Mouse (Mus musculus): ENCODE data around the gene Slc25a51. TPM values are rescaled to one million over a fixed set of nuclear protein-coding genes. Genes with fewer than 3 reads are reported as not detected.

Slc25a51 gene
- polyA plus RNA-seq, 1 experiment from 2014 or later, result 80.1 TPM

DNA sequence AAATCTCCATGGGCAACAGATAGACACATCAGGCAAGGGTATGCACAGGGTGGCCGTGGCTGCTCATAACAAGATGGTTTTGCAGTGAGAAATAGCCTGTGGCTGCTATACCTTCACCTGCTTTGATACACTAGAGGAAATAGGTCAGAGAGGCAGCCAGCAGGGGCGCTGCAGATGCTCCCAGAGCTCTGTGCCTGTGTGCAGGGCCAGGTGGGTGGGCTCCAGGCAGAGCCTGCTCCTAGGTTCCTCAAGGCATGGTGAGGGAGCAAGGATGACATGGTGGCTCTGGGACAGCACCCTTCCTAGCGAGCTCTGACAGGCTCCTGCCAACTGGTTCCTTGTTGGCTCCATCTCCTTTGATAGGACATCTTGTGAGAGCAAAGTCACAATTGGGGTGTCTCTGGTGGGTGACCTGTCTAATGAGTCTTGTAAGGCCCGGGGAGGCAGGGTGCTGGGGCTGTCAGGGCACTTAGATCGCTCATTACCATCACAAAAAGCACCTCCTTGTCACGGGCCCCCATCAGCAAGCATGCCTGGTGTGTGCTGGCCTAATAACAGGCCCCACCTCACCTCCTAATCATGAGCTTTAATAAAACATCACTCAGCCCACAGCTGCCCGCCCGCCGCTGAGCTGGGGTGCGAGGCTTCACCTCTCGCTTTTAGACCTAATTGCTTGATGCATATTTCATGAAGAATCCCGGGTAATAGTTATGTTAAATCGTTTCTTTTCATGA, 18.3 kb upstream of the Slc25a51 start:
- WGBS, result 49% methylated on average over 13 of the region's 13 CpGs

DNA sequence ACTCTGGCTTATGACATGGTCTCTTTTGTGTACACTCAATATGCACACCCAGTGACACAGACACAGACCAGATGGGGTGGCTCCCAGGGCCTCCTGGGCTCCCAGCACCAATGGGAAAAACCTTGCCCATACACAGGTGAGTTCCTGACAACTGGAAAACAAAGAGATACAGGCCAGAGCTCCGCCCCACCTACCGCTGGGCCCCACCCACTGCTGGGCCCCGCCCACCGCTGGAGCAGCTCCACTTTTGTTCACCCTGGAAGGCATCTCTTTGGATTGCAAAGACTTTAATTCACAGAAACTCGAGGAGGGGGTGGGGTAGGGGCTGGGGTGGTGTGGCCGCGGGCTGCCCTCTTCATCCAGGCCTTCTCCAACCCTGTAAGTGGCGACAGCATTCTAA, 14.8 kb upstream of the Slc25a51 start:
- ATAC-seq (ENCODE audit: insufficient number of reproducible peaks, insufficient read depth, low FRiP score, low TSS enrichment, low read depth), result no peak
- peaks cover 32% of the 10 kb centered on the region for H3K4me1 ChIP-seq (replicated peaks)
- H3K36me3 ChIP-seq, result peaks cover 8% of the 10 kb centered on the region; the same call in 1 of the 2 replicates
- no peak overlapping the region for H3K27ac ChIP-seq
- H3K9ac ChIP-seq (replicated peaks), result no peak overlapping the region; the same call in 1 of the 2 replicates
- no peak overlapping the region for H3K4me2 ChIP-seq
- no peak overlapping the region for H3K4me3 ChIP-seq (replicated peaks)
- H3K27me3 ChIP-seq, result 0 out of 2 replicates have a peak, but pooled peaks cover 4% of the 10 kb centered on the region
- no peaks in the 10 kb centered on the region for H3K9me3 ChIP-seq
- 34% methylated on average over 8 of the region's 8 CpGs for WGBS

More for the DNA sequence above, 18.3 kb upstream of the Slc25a51 start:
- no peak overlapping the region for H3K27ac ChIP-seq
- peaks cover 7% of the 10 kb centered on the region; the same call in 1 of the 2 replicates for H3K36me3 ChIP-seq
- peaks cover 4% of the 10 kb centered on the region; the same call in 1 of the 2 replicates for H3K27me3 ChIP-seq
- H3K4me3 ChIP-seq (replicated peaks), result no peak overlapping the region
- H3K4me1 ChIP-seq (replicated peaks), result peaks cover 20% of the 10 kb centered on the region
- peak; percentile 32; the same call in 1 of the 2 replicates for ATAC-seq (ENCODE audit: insufficient number of reproducible peaks, insufficient read depth, low FRiP score, low TSS enrichment, low read depth)
- no peak overlapping the region for H3K4me2 ChIP-seq
- H3K9me3 ChIP-seq, result no peaks in the 10 kb centered on the region
- H3K9ac ChIP-seq (replicated peaks), result no peak overlapping the region

DNA sequence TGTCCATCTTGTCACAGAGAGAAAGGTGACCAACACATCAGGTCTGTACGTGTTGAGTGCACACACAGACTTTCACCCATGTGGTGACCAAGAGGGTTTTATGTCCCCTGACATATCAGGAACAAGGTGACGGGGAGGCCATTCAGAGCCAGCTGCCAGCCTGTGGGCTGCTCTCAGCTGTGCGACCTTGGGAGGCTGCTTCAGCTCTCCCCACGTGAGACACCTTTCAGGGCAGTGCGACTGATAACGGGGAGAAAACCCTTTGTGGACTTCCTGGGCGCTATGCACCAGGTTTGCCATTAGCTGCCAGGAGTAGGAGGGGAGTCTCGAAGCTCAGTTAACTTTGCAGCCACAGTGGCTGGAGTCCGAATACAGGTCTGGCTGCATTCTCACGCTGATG, 14.1 kb upstream of the Slc25a51 start:
- WGBS, result 83% methylated on average over 10 of the region's 10 CpGs
- Histone ChIP-seq H3K27me3 (no peaks in the 10 kb centered on the region), H3K9me3 (no peaks in the 10 kb centered on the region), H3K4me3 (replicated peaks) (no peak overlapping the region), H3K4me2 (no peak overlapping the region), H3K36me3 (peaks cover 8% of the 10 kb centered on the region; the same call in 1 of the 2 replicates), H3K9ac (replicated peaks) (no peak overlapping the region), H3K27ac (no peak overlapping the region), H3K4me1 (replicated peaks) (peaks cover 34% of the 10 kb centered on the region)
- ATAC-seq (ENCODE audit: insufficient number of reproducible peaks, insufficient read depth, low FRiP score, low TSS enrichment, low read depth), result no peak

DNA sequence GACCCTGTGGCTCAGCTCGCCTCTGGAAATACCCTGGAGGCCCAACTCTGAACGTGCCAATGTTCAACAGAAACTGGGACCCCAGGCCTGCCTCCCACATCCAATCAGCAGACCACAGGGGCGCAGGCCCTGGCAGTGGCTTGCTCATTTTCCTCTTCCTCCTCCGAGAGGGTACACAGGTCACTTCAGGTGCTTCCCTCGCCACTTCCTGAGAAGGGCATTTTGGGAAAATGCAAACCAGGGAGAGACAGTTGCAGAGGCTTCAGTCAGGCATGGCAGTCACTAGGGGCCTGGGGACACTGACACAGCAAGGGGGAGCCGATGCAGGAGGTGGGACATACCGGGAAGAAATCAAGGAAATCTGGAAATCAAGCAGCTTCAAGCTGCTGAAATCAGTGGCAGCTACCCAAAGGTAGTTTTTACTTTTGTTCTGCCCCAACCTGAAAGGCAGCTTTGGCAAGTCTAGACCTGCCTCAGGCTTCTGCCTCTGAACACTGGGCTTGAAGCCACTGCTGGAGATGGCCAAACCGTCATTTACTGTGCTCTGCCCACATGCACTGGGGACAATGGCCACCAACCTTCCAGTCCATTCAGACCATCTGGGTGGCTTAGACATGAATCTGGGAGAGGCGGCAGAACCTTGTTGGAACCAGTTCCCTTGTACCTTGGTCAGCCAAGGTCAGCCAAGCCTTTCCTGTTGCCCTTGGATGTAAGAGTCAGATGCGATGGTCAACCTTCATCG, 13.1 kb upstream of the Slc25a51 start:
- Histone ChIP-seq H3K4me3 (replicated peaks) (no peak overlapping the region), H3K36me3 (peaks cover 8% of the 10 kb centered on the region; the same call in 1 of the 2 replicates), H3K27ac (peak overlapping the region; percentile 59; the same call in 1 of the 2 replicates), H3K4me2 (no peak overlapping the region), H3K4me1 (replicated peaks) (peaks cover 26% of the 10 kb centered on the region), H3K27me3 (no peaks in the 10 kb centered on the region), H3K9me3 (no peaks in the 10 kb centered on the region), H3K9ac (replicated peaks) (no peak overlapping the region; the same call in 1 of the 2 replicates)
- ATAC-seq (ENCODE audit: insufficient number of reproducible peaks, insufficient read depth, low FRiP score, low TSS enrichment, low read depth), result no peak
- WGBS, result 73% methylated on average over 11 of the region's 11 CpGs

DNA sequence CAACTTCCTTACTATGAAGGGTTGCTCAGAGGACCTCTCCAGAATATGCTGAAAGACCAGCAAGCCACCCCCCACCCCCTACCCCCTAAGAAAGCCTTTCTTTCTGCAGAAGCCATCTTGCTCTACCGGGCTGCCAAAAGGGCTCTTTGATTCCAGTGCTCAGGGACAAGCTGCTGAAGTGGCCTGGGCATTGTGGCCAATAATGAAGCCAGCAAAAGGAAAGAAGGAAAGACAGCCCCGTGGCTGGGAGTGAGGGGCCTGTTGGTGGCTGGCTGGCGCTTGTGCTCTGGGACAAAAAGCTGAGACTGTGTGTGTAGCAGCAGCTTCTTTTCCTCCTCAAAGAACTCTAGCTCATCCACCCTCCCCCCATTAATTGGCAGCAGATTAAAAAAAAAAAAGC, 12.2 kb upstream of the Slc25a51 start:
- H3K9ac ChIP-seq (replicated peaks), result no peak overlapping the region
- H3K4me3 ChIP-seq (replicated peaks), result no peak overlapping the region
- H3K9me3 ChIP-seq, result no peaks in the 10 kb centered on the region
- H3K27ac ChIP-seq, result no peak overlapping the region
- 57% methylated on average over 3 of the region's 3 CpGs for WGBS
- ATAC-seq (ENCODE audit: insufficient number of reproducible peaks, insufficient read depth, low FRiP score, low TSS enrichment, low read depth), result no peak
- H3K4me2 ChIP-seq, result no peak overlapping the region
- peaks cover 8% of the 10 kb centered on the region; the same call in 1 of the 2 replicates for H3K36me3 ChIP-seq
- H3K4me1 ChIP-seq (replicated peaks), result peaks cover 25% of the 10 kb centered on the region
- no peaks in the 10 kb centered on the region for H3K27me3 ChIP-seq

DNA sequence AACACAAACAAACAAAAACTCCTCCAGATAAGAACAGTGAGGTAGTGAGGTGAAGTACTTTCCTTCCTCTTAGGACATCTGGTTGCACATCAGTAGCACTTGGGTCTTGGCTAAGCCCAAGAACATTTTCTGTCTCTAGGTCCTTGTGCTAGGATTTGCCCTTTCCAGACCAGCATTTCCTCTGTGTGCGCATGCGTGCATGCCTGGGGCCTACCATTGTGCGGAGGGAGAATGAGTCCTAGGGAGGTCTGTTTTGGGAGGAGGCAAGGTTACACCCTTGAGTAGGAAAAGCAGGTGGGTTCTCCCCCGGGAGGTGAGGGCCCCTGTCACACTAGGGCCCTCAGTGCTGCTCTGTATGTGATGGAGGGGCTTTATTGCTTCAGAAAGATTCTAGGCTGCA, 10.5 kb upstream of the Slc25a51 start:
- WGBS, result 83% methylated on average over 4 of the region's 4 CpGs

DNA sequence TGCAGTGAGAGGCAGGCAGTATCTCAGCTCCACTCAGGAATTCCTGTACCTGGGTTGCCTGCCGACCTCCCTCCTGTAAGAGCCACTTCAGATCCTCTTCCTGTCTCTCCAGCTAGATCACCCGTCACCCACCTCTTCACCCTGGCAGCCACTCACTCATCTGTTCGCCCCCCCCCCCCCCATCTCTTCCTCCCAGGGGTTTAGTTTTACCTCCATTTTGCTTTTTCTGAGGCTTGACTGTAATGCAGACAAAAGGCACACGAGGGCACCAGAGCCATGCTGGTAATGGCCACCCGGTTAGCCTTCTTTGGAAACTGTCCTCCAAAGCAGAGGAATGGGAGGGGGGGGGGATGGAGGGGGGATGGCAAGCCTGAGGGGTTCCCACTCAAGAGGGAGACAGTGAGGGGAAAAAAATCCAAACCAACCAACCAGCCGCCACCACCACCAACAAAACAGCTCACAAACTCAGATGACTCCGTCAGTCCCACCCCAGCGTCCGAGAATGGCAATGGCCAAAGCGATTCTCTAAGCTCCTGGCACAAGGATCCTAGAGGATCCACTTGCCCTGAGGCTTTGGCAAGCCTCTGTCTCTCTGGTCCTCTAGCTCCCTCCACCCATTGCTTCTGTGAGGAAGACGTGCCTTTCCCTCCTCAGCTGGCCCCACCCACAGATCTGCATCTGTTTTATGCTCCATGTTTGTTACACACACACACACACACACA, 9.8 kb upstream of the Slc25a51 start:
- no peaks in the 10 kb centered on the region for H3K27me3 ChIP-seq
- no peak overlapping the region for H3K4me3 ChIP-seq (replicated peaks)
- peaks cover 20% of the 10 kb centered on the region for H3K4me1 ChIP-seq (replicated peaks)
- ATAC-seq (ENCODE audit: insufficient number of reproducible peaks, insufficient read depth, low FRiP score, low TSS enrichment, low read depth), result no peak
- H3K9ac ChIP-seq (replicated peaks), result no peak overlapping the region
- peak overlapping the region; percentile 19; the same call in 1 of the 2 replicates for H3K4me2 ChIP-seq
- H3K27ac ChIP-seq, result no peak overlapping the region
- no peaks in the 10 kb centered on the region for H3K9me3 ChIP-seq
- 23% methylated on average over 10 of the region's 11 CpGs for WGBS
- 0 out of 2 replicates have a peak, but pooled peaks cover 4% of the 10 kb centered on the region for H3K36me3 ChIP-seq

More for the DNA sequence above, 10.5 kb upstream of the Slc25a51 start:
- no peaks in the 10 kb centered on the region for H3K9me3 ChIP-seq
- H3K27me3 ChIP-seq, result no peaks in the 10 kb centered on the region
- H3K4me2 ChIP-seq, result no peak overlapping the region
- peaks cover 8% of the 10 kb centered on the region; the same call in 1 of the 2 replicates for H3K36me3 ChIP-seq
- no peak overlapping the region for H3K27ac ChIP-seq
- no peak overlapping the region for H3K4me3 ChIP-seq (replicated peaks)
- no peak overlapping the region for H3K9ac ChIP-seq (replicated peaks)
- H3K4me1 ChIP-seq (replicated peaks), result peaks cover 25% of the 10 kb centered on the region
- no peak for ATAC-seq (ENCODE audit: insufficient number of reproducible peaks, insufficient read depth, low FRiP score, low TSS enrichment, low read depth)

DNA sequence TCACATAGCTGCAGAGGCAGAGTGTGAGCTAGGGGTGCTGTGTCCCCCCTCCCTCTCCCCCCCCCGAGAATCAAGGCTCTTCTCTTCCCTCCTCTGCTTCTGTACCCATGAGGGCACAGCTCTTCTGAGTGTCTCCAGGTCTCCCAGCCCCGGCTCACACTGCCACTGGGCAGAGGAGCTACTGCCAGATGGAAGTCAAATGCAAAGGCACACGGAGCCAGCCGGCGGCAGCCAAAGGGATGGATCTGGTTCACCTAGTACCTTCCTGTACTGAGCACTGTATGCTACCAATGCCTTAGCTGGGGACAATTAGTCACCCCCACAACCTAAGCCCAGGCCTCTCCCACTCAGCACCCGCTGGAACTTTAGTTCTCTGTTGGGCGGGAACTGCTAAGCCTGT, 7.7 kb upstream of the Slc25a51 start:
- H3K27me3 ChIP-seq, result no peaks in the 10 kb centered on the region
- ATAC-seq (ENCODE audit: insufficient number of reproducible peaks, insufficient read depth, low FRiP score, low TSS enrichment, low read depth), result no peak
- no peaks in the 10 kb centered on the region for H3K9me3 ChIP-seq
- no peak overlapping the region for H3K27ac ChIP-seq
- 75% methylated on average over 7 of the region's 7 CpGs for WGBS
- no peak overlapping the region for H3K4me2 ChIP-seq
- no peaks in the 10 kb centered on the region for H3K36me3 ChIP-seq
- no peak overlapping the region for H3K9ac ChIP-seq (replicated peaks)
- peaks cover 17% of the 10 kb centered on the region for H3K4me1 ChIP-seq (replicated peaks)
- H3K4me3 ChIP-seq (replicated peaks), result no peak overlapping the region

DNA sequence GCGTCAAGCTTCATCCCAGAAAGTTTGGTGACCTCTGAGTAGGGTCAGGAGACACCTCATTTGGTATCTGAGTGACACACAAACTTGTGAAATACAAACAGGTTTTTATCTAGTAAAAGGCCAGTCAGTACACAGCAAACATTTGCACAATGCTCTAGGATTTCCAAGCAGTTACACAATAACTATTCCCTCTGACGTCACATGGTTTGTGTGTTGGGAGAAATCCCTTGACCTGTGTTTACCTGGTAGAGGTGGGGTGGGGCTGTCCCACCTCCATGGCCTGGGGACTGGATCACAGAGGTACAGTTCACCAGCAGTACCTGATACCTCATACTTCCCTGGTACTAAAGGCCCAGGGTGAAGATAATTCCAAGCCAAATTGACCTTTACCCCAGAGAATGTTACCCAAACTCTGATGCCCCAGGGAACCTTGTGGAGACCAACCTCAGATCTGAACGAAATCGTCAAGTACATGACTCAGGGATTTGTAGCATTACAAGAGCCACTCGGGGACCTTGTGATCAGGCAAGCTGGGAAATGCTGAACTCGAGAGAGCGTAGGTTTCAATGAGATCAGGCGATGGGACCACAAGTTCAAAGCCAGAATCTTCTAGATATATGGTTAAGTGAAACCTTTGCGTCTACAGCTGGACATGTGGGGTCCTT, 5.2 kb upstream of the Slc25a51 start:
- H3K9ac ChIP-seq (replicated peaks), result no peak overlapping the region
- no peaks in the 10 kb centered on the region for H3K9me3 ChIP-seq
- no peak overlapping the region for H3K4me2 ChIP-seq
- no peaks in the 10 kb centered on the region for H3K36me3 ChIP-seq
- 79% methylated on average over 9 of the region's 9 CpGs for WGBS
- H3K4me3 ChIP-seq (replicated peaks), result no peak overlapping the region
- H3K27ac ChIP-seq, result no peak overlapping the region
- 0 out of 2 replicates have a peak, but pooled peaks cover 4% of the 10 kb centered on the region for H3K4me1 ChIP-seq (replicated peaks)
- H3K27me3 ChIP-seq, result no peaks in the 10 kb centered on the region
- no peak for ATAC-seq (ENCODE audit: insufficient number of reproducible peaks, insufficient read depth, low FRiP score, low TSS enrichment, low read depth)

DNA sequence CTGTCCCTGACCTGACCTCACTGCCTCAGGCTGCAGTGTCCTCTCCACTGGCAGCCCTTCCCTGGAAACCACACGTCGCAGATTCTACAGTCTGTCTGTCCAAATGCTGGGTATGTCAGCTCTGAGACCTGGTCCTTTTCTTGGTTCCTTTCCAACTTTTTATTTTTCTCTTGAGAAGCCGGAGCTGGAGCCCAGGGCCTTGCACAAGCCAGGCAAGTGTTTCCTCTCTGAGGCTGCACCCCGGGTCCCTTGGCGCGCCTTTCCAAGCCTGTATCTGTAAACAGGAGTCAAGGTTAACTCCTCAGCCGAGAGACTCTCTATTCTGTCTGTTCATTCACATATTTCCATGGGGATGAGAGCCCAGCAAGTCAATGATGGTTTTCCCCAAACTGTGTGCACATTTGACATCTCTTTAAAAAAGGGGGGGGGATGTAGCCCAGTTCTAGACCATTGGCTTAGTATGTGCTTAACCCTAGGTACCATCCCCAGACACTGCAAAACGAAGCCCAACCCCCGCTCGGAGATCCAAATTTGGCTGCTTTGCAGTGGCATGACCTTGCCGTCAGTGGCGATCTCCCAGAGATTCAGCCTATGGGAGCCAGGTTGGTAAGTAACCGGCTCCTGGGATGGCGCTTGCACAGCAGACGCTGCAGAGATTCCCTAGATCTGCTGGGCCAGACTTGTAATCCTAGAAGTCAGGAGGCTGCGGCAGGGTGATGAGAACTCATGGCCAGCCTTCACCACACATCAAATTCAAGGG, 4.0 kb upstream of the Slc25a51 start:
- Histone ChIP-seq H3K9me3 (no peaks in the 10 kb centered on the region), H3K36me3 (no peaks in the 10 kb centered on the region), H3K4me2 (no peak overlapping the region), H3K9ac (replicated peaks) (no peak overlapping the region), H3K4me1 (replicated peaks) (peaks cover 2% of the 10 kb centered on the region), H3K27ac (no peak overlapping the region), H3K27me3 (no peaks in the 10 kb centered on the region), H3K4me3 (replicated peaks) (no peak overlapping the region)
- WGBS, result 72% methylated on average over 16 of the region's 16 CpGs
- no peak for ATAC-seq (ENCODE audit: insufficient number of reproducible peaks, insufficient read depth, low FRiP score, low TSS enrichment, low read depth)
